Mouse (Mus musculus): Measurements from ENCODE around the gene Krtap29-1.

Krtap29-1 gene

GRCm38 (mm10) chr11:99948175-99948574 is 30.7 kb downstream of the Krtap29-1 start, which contains the start of gene Krtap9-5:
Gene Krtap9-5 (plus strand): TSS chr11:99948475.
- no peak for DNase-seq (ENCODE audit: low read depth, low spot score)

GRCm38 (mm10) chr11:99937751-99938264 is 41.0 kb downstream of the Krtap29-1 start:
- DNase-seq (ENCODE audit: low read depth, low spot score), result no peak

GRCm38 (mm10) chr11:99935991-99936390 is 42.9 kb downstream of the Krtap29-1 start, which contains the start of gene Krtap31-2:
Gene Krtap31-2 (plus strand): TSS chr11:99936291.
- DNase-seq (ENCODE audit: low read depth, low spot score), result no peak

Measured in forelimb bud, embryonic 11.5 days (tissue).